In genomic region chr16:97963956-97964540, GRCm38 (mm10) we compare ENCODE assay signal across 25 mouse cellular contexts. TPM values are rescaled to one million over a fixed set of nuclear protein-coding genes. Genes with fewer than 3 reads are reported as not detected.
A peak's percentile ranks its signal among the peaks of the same experiment; 100 is the strongest.
DNase-seq lines count a peak whose midpoint lies in the region; ATAC-seq and TF ChIP-seq lines count a peak whose summit lies in the region.
"Had no signal": no experiment of that assay in that cellular context is flagged by ENCODE, and none has a peak within 500 bp of the region (broad histone marks: within the 10 kb centered on the region; RNA-seq: fewer than 3 reads in every experiment).

No protein-coding gene starts in this region.

- no peaks in the 10 kb centered on the region for H3K27me3 ChIP-seq in liver, adult 2 months (ENCODE audit: control insufficient read depth, insufficient read depth, low read length)
- no peaks in the 10 kb centered on the region for H3K27me3 ChIP-seq in liver, embryonic 11.5 days (replicated peaks; ENCODE audit: control insufficient read depth, insufficient read depth, low read length)
- no peaks in the 10 kb centered on the region for H3K27me3 ChIP-seq in intestine, embryonic 15.5 days (replicated peaks)
- H3K27me3 ChIP-seq: CH12.LX; embryonic facial prominence, embryonic 13.5 days; forebrain, embryonic 12.5 days; heart, embryonic 15.5 days; Patski had no signal

- peaks cover 12% of the 10 kb centered on the region for H3K79me2 ChIP-seq in liver, adult 2 months (ENCODE audit: control insufficient read depth, insufficient read depth, low read length)

- H3K9me3 ChIP-seq in liver, embryonic 11.5 days (ENCODE audit: control insufficient read depth, low read length), result no peaks in the 10 kb centered on the region
- no peaks in the 10 kb centered on the region for H3K9me3 ChIP-seq in intestine, embryonic 15.5 days
- H3K9me3 ChIP-seq: embryonic facial prominence, embryonic 13.5 days; forebrain, embryonic 12.5 days; heart, embryonic 15.5 days; hindbrain, embryonic 10.5 days had no signal

- no peak overlapping the region for H3K9ac ChIP-seq in liver, adult 2 months (ENCODE audit: low read depth, low read length)
- H3K9ac ChIP-seq in liver, embryonic 11.5 days (ENCODE audit: low read depth, low read length), result no peak overlapping the region
- H3K9ac ChIP-seq in intestine, embryonic 15.5 days, result no peak overlapping the region
- H3K9ac ChIP-seq: embryonic facial prominence, embryonic 13.5 days; forebrain, embryonic 12.5 days; forebrain, postnatal 0 days; heart, embryonic 15.5 days; hindbrain, embryonic 14.5 days had no signal

- TF ChIP-seq CTCF in liver, adult 2 months (IDR thresholded peaks at IDR 0.05; ENCODE audit: low read depth, low read length), result no peak

- no peak overlapping the region for H3K4me3 ChIP-seq in liver, adult 2 months (ENCODE audit: insufficient read depth, low read depth, low read length)
- no peak overlapping the region for H3K4me3 ChIP-seq in liver, embryonic 11.5 days (ENCODE audit: low read depth, low read length)
- H3K4me3 ChIP-seq in intestine, embryonic 15.5 days (replicated peaks), result no peak overlapping the region
- H3K4me3 ChIP-seq: embryonic facial prominence, embryonic 13.5 days; forebrain, embryonic 12.5 days; heart, embryonic 15.5 days had no signal

- H3K4me2 ChIP-seq in liver, embryonic 11.5 days, result no peak overlapping the region
- no peak overlapping the region for H3K4me2 ChIP-seq in intestine, embryonic 15.5 days (replicated peaks)
- H3K4me2 ChIP-seq: embryonic facial prominence, embryonic 13.5 days; forebrain, embryonic 12.5 days; heart, embryonic 11.5 days; heart, embryonic 15.5 days had no signal

- WGBS in liver, adult 2 months, result 74% methylated on average over 3 of the region's 3 CpGs
- 68% methylated on average over 3 of the region's 3 CpGs for WGBS in liver, embryonic 11.5 days
- WGBS in intestine, embryonic 15.5 days, result 84% methylated on average over 3 of the region's 3 CpGs

- H3K27ac ChIP-seq in liver, adult 2 months (replicated peaks; ENCODE audit: insufficient read depth, low read depth, low read length), result no peak overlapping the region
- no peak overlapping the region for H3K27ac ChIP-seq in liver, embryonic 11.5 days (ENCODE audit: low read depth, low read length)
- no peak overlapping the region for H3K27ac ChIP-seq in intestine, embryonic 15.5 days
- H3K27ac ChIP-seq: embryonic facial prominence, embryonic 13.5 days; forebrain, embryonic 12.5 days had no signal

- TF ChIP-seq POLR2A in liver, adult 2 months (IDR thresholded peaks at IDR 0.05; ENCODE audit: extremely low read depth, insufficient read depth, low read length), result no peak

- DNase-seq in liver, adult 2 months (ENCODE audit: extremely low read depth, low read depth, low spot score), result peak; percentile 33
- no peak for DNase-seq in liver, embryonic 11.5 days (ENCODE audit: low spot score)
- peak; percentile 47 for DNase-seq in adipocyte (ENCODE audit: low spot score)
- peak; percentile 34 to 68 for DNase-seq in natural killer cell, adult 2 months (ENCODE audit: low spot score in 2 of 2)
- no peak for DNase-seq in yolk sac, embryonic 10.5 days (ENCODE audit: low spot score)
- DNase-seq in ovary, postnatal 36 days (ENCODE audit: low spot score), result no peak
- DNase-seq: adrenal gland, postnatal 14 days; cerebellum, adult 18-20 months; cerebellum, adult 9-11 months; cerebellum, postnatal 36 days; forebrain, postnatal 0 days; gastrocnemius, postnatal 36 days; heart, adult 18-20 months; heart, postnatal 14 days; kidney, adult 11 months had no signal

- peaks cover 10% of the 10 kb centered on the region; the same call in 1 of the 2 replicates for H3K4me1 ChIP-seq in liver, adult 2 months (ENCODE audit: control insufficient read depth, insufficient read depth, low read length)
- peaks cover 12% of the 10 kb centered on the region for H3K4me1 ChIP-seq in liver, embryonic 11.5 days (replicated peaks; ENCODE audit: control insufficient read depth, insufficient read depth, low read length)
- no peaks in the 10 kb centered on the region for H3K4me1 ChIP-seq in intestine, embryonic 15.5 days (replicated peaks)

- no peaks in the 10 kb centered on the region for H3K36me3 ChIP-seq in liver, adult 2 months (ENCODE audit: control insufficient read depth, insufficient read depth, low read length)
- no peaks in the 10 kb centered on the region for H3K36me3 ChIP-seq in liver, embryonic 11.5 days (ENCODE audit: control insufficient read depth, insufficient read depth, low read length)
- no peaks in the 10 kb centered on the region for H3K36me3 ChIP-seq in intestine, embryonic 15.5 days
- H3K36me3 ChIP-seq: embryonic facial prominence, embryonic 13.5 days; forebrain, embryonic 12.5 days; heart, embryonic 15.5 days had no signal

- no peak for ATAC-seq in liver, embryonic 11.5 days (replicated peaks; ENCODE audit: low FRiP score)
- ATAC-seq in CD4-positive, CD25-positive, alpha-beta regulatory T cell, adult 4 months, result peak; percentile 21
- ATAC-seq in intestine, embryonic 15.5 days, result no peak
- ATAC-seq: forebrain, postnatal 0 days; Patski had no signal

RNA-seq across cellular contexts. Expression of gene Zbtb21, which starts 1.6 kb away (rescaled TPM):
- total RNA-seq in liver, adult 2 months (2014; rRNA removed), result 4.2 and 5.7 TPM in 2 replicates
- 7.2 and 8.8 TPM in 2 replicates for polyA plus RNA-seq in liver, adult 2 months (2012; rRNA removed)
- polyA plus RNA-seq in liver, embryonic 11.5 days (2014; fragmentation: Nextera tagmentation; extraction: Ambion mirVana), result 10.0 and 10.1 TPM in 2 replicates
- polyA plus RNA-seq in CD4-positive, CD25-positive, alpha-beta regulatory T cell, adult 4 months (2017; shearing (Covaris generic)), result 10 to 100 TPM in 1 of 2 experiments, 1 to 10 TPM in 1; 8.9 to 13.3 TPM
- polyA plus RNA-seq in intestine, embryonic 15.5 days (2015; fragmentation: Nextera tagmentation; extraction: Ambion mirVana), result 11.7 and 12.4 TPM in 2 replicates

RNA-seq across cellular contexts. Expression of gene C2cd2, which starts 1.6 kb away (rescaled TPM):
- total RNA-seq in liver, adult 2 months (2014; rRNA removed), result 56.7 and 57.1 TPM in 2 replicates
- polyA plus RNA-seq in liver, adult 2 months (2012; rRNA removed), result 173 and 183 TPM in 2 replicates
- 12.1 and 12.5 TPM in 2 replicates for polyA plus RNA-seq in liver, embryonic 11.5 days (2014; fragmentation: Nextera tagmentation; extraction: Ambion mirVana)
- 1 to 10 TPM; 6.9 to 7.8 TPM for polyA plus RNA-seq in CD4-positive, CD25-positive, alpha-beta regulatory T cell, adult 4 months (2017; shearing (Covaris generic))
- 15.1 and 15.8 TPM in 2 replicates for polyA plus RNA-seq in intestine, embryonic 15.5 days (2015; fragmentation: Nextera tagmentation; extraction: Ambion mirVana)

RNA-seq across cellular contexts. Expression of gene B230307C23Rik, which starts 33.1 kb away (rescaled TPM):
- total RNA-seq in liver, adult 2 months (2014; rRNA removed), result 7.8 and 8.0 TPM in 2 replicates
- polyA plus RNA-seq in liver, adult 2 months (2012; rRNA removed), result 3.9 and 5.4 TPM in 2 replicates
- polyA plus RNA-seq in liver, embryonic 11.5 days (2014; fragmentation: Nextera tagmentation; extraction: Ambion mirVana), result 21.3 and 32.1 TPM in 2 replicates
- polyA plus RNA-seq in CD4-positive, CD25-positive, alpha-beta regulatory T cell, adult 4 months (2017; shearing (Covaris generic)), result 10 to 100 TPM; 43.8 to 46.1 TPM
- 28.7 and 29.7 TPM in 2 replicates for polyA plus RNA-seq in intestine, embryonic 15.5 days (2015; fragmentation: Nextera tagmentation; extraction: Ambion mirVana)

Comparison
In these comparisons a context has a peak if more than half of its experiments do, and no peak if none do; other contexts are left out.
1. DNase-seq: peak in liver, adult 2 months (single experiment), adipocyte (single experiment) and natural killer cell, adult 2 months (2 of 2); none in liver, embryonic 11.5 days (single experiment), yolk sac, embryonic 10.5 days (single experiment) and ovary, postnatal 36 days (single experiment).
2. RNA of gene C2cd2, which starts 1.6 kb away (polyA plus RNA-seq): 173 to 183 TPM in liver, adult 2 months; 15.1 to 15.8 TPM in intestine, embryonic 15.5 days, 12.1 to 12.5 TPM in liver, embryonic 11.5 days and 6.9 to 7.8 TPM in CD4-positive, CD25-positive, alpha-beta regulatory T cell, adult 4 months; every median in the first group is over 10 times any median in the second.